ENCODE assay signal across 8 mouse cellular contexts in genomic region chr4:116073146-116073545, GRCm38 (mm10). TPM values are rescaled to one million over a fixed set of nuclear protein-coding genes. Genes with fewer than 3 reads are reported as not detected.
DNase-seq lines count a peak whose midpoint lies in the region; ATAC-seq and TF ChIP-seq lines count a peak whose summit lies in the region.

No protein-coding gene starts in this region.

- peaks cover 13% of the 10 kb centered on the region for H3K4me1 ChIP-seq in heart, adult 2 months (ENCODE audit: control insufficient read depth, insufficient read depth, low read length)
- peaks cover 32% of the 10 kb centered on the region for H3K4me1 ChIP-seq in forebrain, embryonic 16.5 days (replicated peaks; ENCODE audit: control insufficient read depth, insufficient read depth, low read length)
- H3K4me1 ChIP-seq in midbrain, embryonic 10.5 days = peaks cover 37% of the 10 kb centered on the region

- peak overlapping the region; percentile 97 for H3K4me3 ChIP-seq in heart, adult 2 months
- H3K4me3 ChIP-seq in forebrain, embryonic 16.5 days (replicated peaks; ENCODE audit: low read length) = no peak overlapping the region
- H3K4me3 ChIP-seq in midbrain, embryonic 10.5 days = peak overlapping the region; percentile 99; the same call in 1 of the 2 replicates

- H3K27me3 ChIP-seq in heart, adult 2 months (ENCODE audit: control insufficient read depth, insufficient read depth, low read length) = no peaks in the 10 kb centered on the region
- no peaks in the 10 kb centered on the region for H3K27me3 ChIP-seq in forebrain, embryonic 16.5 days (replicated peaks; ENCODE audit: control insufficient read depth, insufficient read depth, low read length)
- H3K27me3 ChIP-seq in midbrain, embryonic 10.5 days (ENCODE audit: low read depth, poor library complexity, severe bottlenecking) = no peaks in the 10 kb centered on the region

- no peaks in the 10 kb centered on the region for H3K9me3 ChIP-seq in forebrain, embryonic 16.5 days (ENCODE audit: control insufficient read depth, low read length)
- no peaks in the 10 kb centered on the region for H3K9me3 ChIP-seq in midbrain, embryonic 10.5 days (replicated peaks)

- TF ChIP-seq POLR2A in heart, adult 2 months (IDR thresholded peaks at IDR 0.05; ENCODE audit: insufficient read depth, low read depth, low read length) = no peak

- peak; percentile 48 for TF ChIP-seq CTCF in heart, adult 2 months (IDR thresholded peaks at IDR 0.05)

- peaks cover 2% of the 10 kb centered on the region; the same call in 1 of the 2 replicates for H3K79me2 ChIP-seq in heart, adult 2 months (replicated peaks; ENCODE audit: control insufficient read depth, insufficient read depth, low read length)

- H3K27ac ChIP-seq in heart, adult 2 months = no peak overlapping the region
- H3K27ac ChIP-seq in forebrain, embryonic 16.5 days (ENCODE audit: low read length) = no peak overlapping the region
- no peak overlapping the region for H3K27ac ChIP-seq in midbrain, embryonic 10.5 days (replicated peaks)

- no peak for ATAC-seq in forebrain, embryonic 16.5 days
- no peak for ATAC-seq in granulocyte monocyte progenitor cell, adult 5-6 weeks (replicated peaks; ENCODE audit: poor library complexity, severe bottlenecking)

- no peak overlapping the region for H3K9ac ChIP-seq in heart, adult 2 months (ENCODE audit: low read depth, low read length)
- H3K9ac ChIP-seq in forebrain, embryonic 16.5 days (replicated peaks; ENCODE audit: low read depth, low read length) = no peak overlapping the region

- peaks cover 32% of the 10 kb centered on the region for H3K36me3 ChIP-seq in heart, adult 2 months (ENCODE audit: control insufficient read depth, insufficient read depth, low read length)
- peaks cover 9% of the 10 kb centered on the region for H3K36me3 ChIP-seq in forebrain, embryonic 16.5 days (ENCODE audit: control insufficient read depth, insufficient read depth)
- peaks cover 32% of the 10 kb centered on the region for H3K36me3 ChIP-seq in midbrain, embryonic 10.5 days

- intact Hi-C loops in heart, adult 2 months (cut with DNase I) = no loop called here
- intact Hi-C loops in heart, postnatal 25 days (cut with DNase I) = loop anchor here (2.0 kb wide), 1 partner anchor 20 kb away; the partner anchor contains the start of gene Nsun4

- no peak for TF ChIP-seq EP300 in heart, adult 2 months (IDR thresholded peaks at IDR 0.05; ENCODE audit: insufficient read depth, low read depth, low read length)

- WGBS in heart, adult 2 months = 31% methylated on average over 4 of the region's 4 CpGs
- 53% methylated on average over 4 of the region's 4 CpGs for WGBS in forebrain, embryonic 16.5 days
- WGBS in midbrain, embryonic 10.5 days = 62% methylated on average over 4 of the region's 4 CpGs

- H3K4me2 ChIP-seq in forebrain, embryonic 16.5 days (ENCODE audit: low read length) = peak overlapping the region; percentile 21

- no peak for DNase-seq in heart, adult 2 months
- DNase-seq in heart, postnatal 25 days (ENCODE audit: low spot score) = no peak
- DNase-seq in ES-CJ7 (ENCODE audit: low read depth, low spot score) = peak; percentile 52
- DNase-seq in midbrain, embryonic 10.5 days (ENCODE audit: low spot score) = no peak
- no peak for DNase-seq in ovary, postnatal 10 days (ENCODE audit: low spot score)
- DNase-seq in left cerebral cortex, adult 9 months (ENCODE audit: low spot score in 2 of 2) = no peak

RNA-seq across cellular contexts. Expression of gene Uqcrh, which starts 1.7 kb away (rescaled TPM):
- 1,000 to 10,000 TPM; 1,648 to 1,969 TPM for total RNA-seq in heart, adult 2 months (2021)
- 736 and 1,429 TPM in 2 replicates for polyA plus RNA-seq in heart, adult 2 months (2012; rRNA removed)
- total RNA-seq in heart, postnatal 25 days (2021) = 1,000 to 10,000 TPM; 1,988 to 2,066 TPM
- 409 and 411 TPM in 2 replicates for polyA plus RNA-seq in forebrain, embryonic 16.5 days (2015; fragmentation: Nextera tagmentation; extraction: Ambion mirVana)
- 444 and 449 TPM in 2 replicates for polyA plus RNA-seq in midbrain, embryonic 10.5 days (2016; fragmentation: Nextera tagmentation; extraction: Ambion mirVana)
- total RNA-seq in granulocyte monocyte progenitor cell, adult 5-6 weeks (2014; fragmentation: Nextera tagmentation) = 723 and 784 TPM in 2 replicates
- 360 and 561 TPM in 2 replicates for total RNA-seq in granulocyte monocyte progenitor cell, adult 5-6 weeks (2017)

RNA-seq across cellular contexts. Expression of gene Lrrc41, which starts 1.9 kb away (rescaled TPM):
- 10 to 100 TPM; 22.0 to 24.9 TPM for total RNA-seq in heart, adult 2 months (2021)
- 27.1 and 32.6 TPM in 2 replicates for polyA plus RNA-seq in heart, adult 2 months (2012; rRNA removed)
- total RNA-seq in heart, postnatal 25 days (2021) = 10 to 100 TPM; 24.6 to 29.4 TPM
- polyA plus RNA-seq in forebrain, embryonic 16.5 days (2015; fragmentation: Nextera tagmentation; extraction: Ambion mirVana) = 67.0 and 71.0 TPM in 2 replicates
- polyA plus RNA-seq in midbrain, embryonic 10.5 days (2016; fragmentation: Nextera tagmentation; extraction: Ambion mirVana) = 67.9 and 73.8 TPM in 2 replicates
- 17.9 and 24.3 TPM in 2 replicates for total RNA-seq in granulocyte monocyte progenitor cell, adult 5-6 weeks (2014; fragmentation: Nextera tagmentation)
- total RNA-seq in granulocyte monocyte progenitor cell, adult 5-6 weeks (2017) = 19.2 and 20.7 TPM in 2 replicates

RNA-seq across cellular contexts. Expression of gene Nsun4, which starts 19.5 kb away (rescaled TPM):
- total RNA-seq in heart, adult 2 months (2021) = 10 to 100 TPM; 24.3 to 28.4 TPM
- polyA plus RNA-seq in heart, adult 2 months (2012; rRNA removed) = 24.9 and 37.0 TPM in 2 replicates
- 10 to 100 TPM; 24.5 to 27.9 TPM for total RNA-seq in heart, postnatal 25 days (2021)
- 13.2 and 13.4 TPM in 2 replicates for polyA plus RNA-seq in forebrain, embryonic 16.5 days (2015; fragmentation: Nextera tagmentation; extraction: Ambion mirVana)
- 20.4 and 21.2 TPM in 2 replicates for polyA plus RNA-seq in midbrain, embryonic 10.5 days (2016; fragmentation: Nextera tagmentation; extraction: Ambion mirVana)
- total RNA-seq in granulocyte monocyte progenitor cell, adult 5-6 weeks (2014; fragmentation: Nextera tagmentation) = 15.0 and 17.0 TPM in 2 replicates
- total RNA-seq in granulocyte monocyte progenitor cell, adult 5-6 weeks (2017) = 7.4 and 14.6 TPM in 2 replicates

RNA-seq across cellular contexts. Expression of gene Rad54l, which starts 50.3 kb away (rescaled TPM):
- under 1 TPM; 0.21 to 0.43 TPM for total RNA-seq in heart, adult 2 months (2021)
- 0.18 and 0.26 TPM in 2 replicates for polyA plus RNA-seq in heart, adult 2 months (2012; rRNA removed)
- under 1 TPM; 0.29 to 0.53 TPM for total RNA-seq in heart, postnatal 25 days (2021)
- polyA plus RNA-seq in forebrain, embryonic 16.5 days (2015; fragmentation: Nextera tagmentation; extraction: Ambion mirVana) = 18.6 and 18.8 TPM in 2 replicates
- 77.4 and 80.9 TPM in 2 replicates for polyA plus RNA-seq in midbrain, embryonic 10.5 days (2016; fragmentation: Nextera tagmentation; extraction: Ambion mirVana)
- total RNA-seq in granulocyte monocyte progenitor cell, adult 5-6 weeks (2014; fragmentation: Nextera tagmentation) = 37.5 and 43.3 TPM in 2 replicates
- total RNA-seq in granulocyte monocyte progenitor cell, adult 5-6 weeks (2017) = 27.9 and 34.9 TPM in 2 replicates

RNA-seq across cellular contexts. Expression of gene Pomgnt1, which starts 50.5 kb away (rescaled TPM):
- total RNA-seq in heart, adult 2 months (2021) = 10 to 100 TPM; 52.7 to 59.5 TPM
- polyA plus RNA-seq in heart, adult 2 months (2012; rRNA removed) = 44.4 and 65.2 TPM in 2 replicates
- 10 to 100 TPM; 61.8 to 62.7 TPM for total RNA-seq in heart, postnatal 25 days (2021)
- polyA plus RNA-seq in forebrain, embryonic 16.5 days (2015; fragmentation: Nextera tagmentation; extraction: Ambion mirVana) = 61.5 and 67.3 TPM in 2 replicates
- polyA plus RNA-seq in midbrain, embryonic 10.5 days (2016; fragmentation: Nextera tagmentation; extraction: Ambion mirVana) = 55.9 TPM in 2 replicates
- total RNA-seq in granulocyte monocyte progenitor cell, adult 5-6 weeks (2014; fragmentation: Nextera tagmentation) = 13.8 and 18.3 TPM in 2 replicates
- 17.1 and 17.5 TPM in 2 replicates for total RNA-seq in granulocyte monocyte progenitor cell, adult 5-6 weeks (2017)
